Mouse (Mus musculus) neural tube, embryonic 13.5 days (tissue): ENCODE results near the gene Olfr877. TPM values are rescaled to one million over a fixed set of nuclear protein-coding genes. Genes with fewer than 3 reads are reported as not detected.

Experiments used
- ATAC-seq: fragments of 200-750 bp; cut with Nextera tagmentation; 2 replicates; pipeline ENCODE4 v1.8.0; 2017; ENCODE audit warnings: low read depth, mild to moderate bottlenecking, moderate TSS enrichment, moderate library complexity
- H3K27ac ChIP-seq: fragments of 300-500 bp; sonication (generic); replicated peaks from 2 replicates; pipeline ENCODE4 v1.5.1; 2015; ENCODE audit warnings: moderate library complexity, mild to moderate bottlenecking, inconsistent platforms
- H3K27me3 ChIP-seq: fragments of 300-500 bp; sonication (generic); 2 replicates; pipeline ENCODE4 v1.6.1; 2015; ENCODE audit warnings: mild to moderate bottlenecking, inconsistent platforms
- H3K36me3 ChIP-seq: fragments of 300-500 bp; sonication (generic); 2 replicates; pipeline ENCODE4 v1.6.1; 2015; ENCODE audit warnings: mild to moderate bottlenecking, inconsistent platforms
- H3K4me1 ChIP-seq: fragments of 300-500 bp; sonication (generic); replicated peaks from 2 replicates; pipeline ENCODE4 v1.6.1; 2015; ENCODE audit warnings: inconsistent platforms
- H3K4me2 ChIP-seq: fragments of 300-500 bp; sonication (generic); 2 replicates; pipeline ENCODE4 v1.6.1; 2015; ENCODE audit warnings: inconsistent platforms, mild to moderate bottlenecking, moderate library complexity
- H3K4me3 ChIP-seq: fragments of 300-500 bp; sonication (generic); 2 replicates; pipeline ENCODE4 v1.5.1; 2015; ENCODE audit warnings: mild to moderate bottlenecking, inconsistent platforms
- H3K9ac ChIP-seq: fragments of 300-500 bp; sonication (generic); 2 replicates; pipeline ENCODE4 v1.6.1; 2015; ENCODE audit warnings: moderate library complexity, mild to moderate bottlenecking, inconsistent platforms
- H3K9me3 ChIP-seq: fragments of 300-500 bp; sonication (generic); 2 replicates; pipeline ENCODE4 v1.6.1; 2016; ENCODE audit warnings: inconsistent platforms
- WGBS: fragments of 180-500 bp; shearing (Covaris S2); methylation state at CpG from one replicate; pipeline ENCODE4 v1.1.7; 2015; 5-methylcytosine and 5-hydroxymethylcytosine counted together
- polyA plus RNA-seq: library from polyadenylated mRNA; unstranded; fragments of >200 nt; fragmentation: Nextera tagmentation; extraction: Ambion mirVana; gene quantifications from 2 replicates; pipeline ENCODE4 v1.2.1, GENCODE M21; 2015

Olfr877 gene
- polyA plus RNA-seq, 1 experiment from 2014 or later = not detected

DNA sequence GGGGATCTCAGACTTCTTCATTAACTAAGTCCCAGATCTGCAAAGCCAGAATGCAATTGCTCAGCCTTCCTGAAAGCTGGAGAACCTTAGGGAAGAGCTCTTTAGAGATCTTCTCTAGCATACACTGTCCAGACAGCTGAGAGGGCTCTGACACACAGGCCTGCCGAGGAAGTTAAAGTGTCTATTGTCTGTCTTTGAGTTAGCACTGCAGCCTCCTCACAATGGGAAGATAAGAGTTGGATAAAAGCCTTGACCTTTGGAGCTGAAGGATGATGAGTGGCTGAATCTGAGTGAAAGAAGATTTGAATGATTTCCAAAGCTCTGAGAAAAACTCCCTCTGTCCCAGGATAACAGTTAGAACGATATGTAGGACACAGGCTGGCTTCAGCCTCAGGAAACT lies 42.6 kb downstream of the Olfr877 start, which contains the start of gene Olfr145:
TSS of gene Olfr145 (plus strand) at position 64 of the 400 bp plus-strand sequence.
- H3K36me3 ChIP-seq = no peaks in the 10 kb centered on the region
- no peak within 1 kb of the TSS for H3K4me3 ChIP-seq
- H3K27me3 ChIP-seq = no peaks in the 10 kb centered on the region
- no peak within 1 kb of the TSS for H3K4me2 ChIP-seq
- WGBS = 31% methylated on average over 2 of the region's 2 CpGs
- H3K9ac ChIP-seq = no peak within 1 kb of the TSS
- H3K9me3 ChIP-seq = no peaks in the 10 kb centered on the region
- H3K4me1 ChIP-seq = no peaks in the 10 kb centered on the region
- no peak within 1 kb of the TSS for H3K27ac ChIP-seq
- ATAC-seq = no peak

DNA sequence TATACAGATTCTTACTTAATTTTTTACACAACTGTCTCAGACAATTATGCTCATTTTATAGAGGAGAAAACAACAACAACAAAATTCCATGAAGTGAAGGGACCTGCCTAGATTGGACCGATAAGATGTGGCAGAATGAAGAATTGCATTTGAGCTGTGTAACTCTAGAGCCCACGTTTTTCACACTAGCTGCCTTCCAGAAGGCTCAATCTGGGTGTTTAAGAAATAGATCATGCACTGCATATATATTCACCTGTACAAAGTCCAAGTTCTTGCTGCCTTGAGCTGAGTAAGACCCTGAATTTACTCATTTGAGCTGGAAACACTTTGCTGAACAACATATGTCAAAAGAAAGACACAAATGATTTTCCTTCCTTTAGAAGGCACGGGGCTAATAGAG lies 51.5 kb downstream of the Olfr877 start:
- H3K4me1 ChIP-seq = no peaks in the 10 kb centered on the region
- no peaks in the 10 kb centered on the region for H3K36me3 ChIP-seq
- WGBS = 69% methylated on average over 3 of the region's 3 CpGs
- no peak overlapping the region for H3K9ac ChIP-seq
- no peaks in the 10 kb centered on the region for H3K9me3 ChIP-seq
- no peak overlapping the region for H3K27ac ChIP-seq
- H3K27me3 ChIP-seq = no peaks in the 10 kb centered on the region
- no peak for ATAC-seq
- no peak overlapping the region for H3K4me2 ChIP-seq
- no peak overlapping the region for H3K4me3 ChIP-seq

Other genes with a start within 250 kb of the Olfr877 start
- 10.9 and 12.1 TPM in 2 replicates for gene Spa17, start 240.5 kb upstream of the Olfr877 start, polyA plus RNA-seq
- 99.3 and 100 TPM in 2 replicates for gene Tbrg1, start 197.0 kb upstream of the Olfr877 start, polyA plus RNA-seq
- gene Panx3, start 185.0 kb upstream of the Olfr877 start, polyA plus RNA-seq = 0.22 TPM in 1 of 2 replicates, not detected in the other
- not detected in 2 replicates for gene Olfr160, start 138.0 kb upstream of the Olfr877 start, polyA plus RNA-seq
- gene Olfr874, start 109.2 kb upstream of the Olfr877 start, polyA plus RNA-seq = not detected in 2 replicates
- gene Olfr875, start 82.4 kb upstream of the Olfr877 start, polyA plus RNA-seq = not detected in 2 replicates
- not detected in 2 replicates for gene Olfr876, start 51.2 kb upstream of the Olfr877 start, polyA plus RNA-seq
- not detected in 2 replicates for gene Olfr145, start 42.5 kb downstream of the Olfr877 start, polyA plus RNA-seq
- not detected in 2 replicates for gene Olfr878, start 63.6 kb downstream of the Olfr877 start, polyA plus RNA-seq
- not detected in 2 replicates for gene Olfr881, start 137.6 kb downstream of the Olfr877 start, polyA plus RNA-seq
- gene Olfr883, start 171.5 kb downstream of the Olfr877 start, polyA plus RNA-seq = not detected in 2 replicates
- gene Olfr884, start 192.3 kb downstream of the Olfr877 start, polyA plus RNA-seq = not detected in 2 replicates
- not detected in 2 replicates for gene Olfr885, start 207.1 kb downstream of the Olfr877 start, polyA plus RNA-seq
- not detected in 2 replicates for gene Olfr887, start 229.8 kb downstream of the Olfr877 start, polyA plus RNA-seq